Mouse (Mus musculus) neural tube, embryonic 11.5 days (tissue): ENCODE data around the gene Cxcl10. TPM values are rescaled to one million over a fixed set of nuclear protein-coding genes. Genes with fewer than 3 reads are reported as not detected.

Experiments used
- ATAC-seq: fragments of 200-750 bp; cut with Nextera tagmentation; 2 replicates; pipeline ENCODE4 v1.8.0; 2017; ENCODE audit warnings: moderate number of reproducible peaks, mild to moderate bottlenecking, moderate TSS enrichment, moderate library complexity; ENCODE audit not compliant: insufficient read depth, low FRiP score, low TSS enrichment
- DNase-seq: peaks from one replicate; pipeline ENCODE4 v3.0.0-alpha.2; 2015; ENCODE audit warnings: low spot score
- H3K27ac ChIP-seq: fragments of 300-500 bp; sonication (generic); 2 replicates; pipeline ENCODE4 v1.5.1; 2014; ENCODE audit warnings: low read depth, mild to moderate bottlenecking, low read length
- H3K27me3 ChIP-seq: fragments of 300-500 bp; sonication (generic); 2 replicates; pipeline ENCODE4 v1.6.1; 2014; ENCODE audit warnings: mild to moderate bottlenecking, low read length, mixed read lengths; ENCODE audit not compliant: control insufficient read depth, insufficient read depth
- H3K36me3 ChIP-seq: fragments of 300-500 bp; sonication (generic); 2 replicates; pipeline ENCODE4 v1.6.1; 2014; ENCODE audit warnings: mild to moderate bottlenecking, low read length, moderate library complexity, mixed read lengths; ENCODE audit not compliant: control insufficient read depth, insufficient read depth
- H3K4me1 ChIP-seq: fragments of 300-500 bp; sonication (generic); 2 replicates; pipeline ENCODE4 v1.6.1; 2014; ENCODE audit warnings: low read length, mixed read lengths; ENCODE audit not compliant: control insufficient read depth, insufficient read depth
- H3K4me2 ChIP-seq: fragments of 300-500 bp; sonication (generic); 2 replicates; pipeline ENCODE4 v1.6.1; 2014; ENCODE audit warnings: low read depth, mild to moderate bottlenecking, moderate library complexity
- H3K4me3 ChIP-seq: fragments of 300-500 bp; sonication (generic); 2 replicates; pipeline ENCODE4 v1.5.1; 2014; ENCODE audit warnings: low read depth, low read length
- H3K9ac ChIP-seq: fragments of 300-500 bp; sonication (generic); 2 replicates; pipeline ENCODE4 v1.6.1; 2014; ENCODE audit warnings: mild to moderate bottlenecking, low read length
- H3K9me3 ChIP-seq: fragments of 300-500 bp; sonication (generic); 2 replicates; pipeline ENCODE4 v1.6.1; 2016; ENCODE audit warnings: low read length; ENCODE audit not compliant: control insufficient read depth
- WGBS: fragments of 180-500 bp; shearing (Covaris S2); extraction: QIAGEN DNeasy Blood & Tissue Kit; methylation state at CpG from one replicate; pipeline ENCODE4 v1.1.7; 2014; 5-methylcytosine and 5-hydroxymethylcytosine counted together
- polyA plus RNA-seq: library from polyadenylated mRNA; unstranded; fragments of >200 nt; fragmentation: Nextera tagmentation; extraction: Ambion mirVana; gene quantifications from 2 replicates; pipeline ENCODE4 v1.2.1, GENCODE M21; 2014

Gene Cxcl10
- polyA plus RNA-seq, 1 experiment from 2014 or later, result not detected

DNA sequence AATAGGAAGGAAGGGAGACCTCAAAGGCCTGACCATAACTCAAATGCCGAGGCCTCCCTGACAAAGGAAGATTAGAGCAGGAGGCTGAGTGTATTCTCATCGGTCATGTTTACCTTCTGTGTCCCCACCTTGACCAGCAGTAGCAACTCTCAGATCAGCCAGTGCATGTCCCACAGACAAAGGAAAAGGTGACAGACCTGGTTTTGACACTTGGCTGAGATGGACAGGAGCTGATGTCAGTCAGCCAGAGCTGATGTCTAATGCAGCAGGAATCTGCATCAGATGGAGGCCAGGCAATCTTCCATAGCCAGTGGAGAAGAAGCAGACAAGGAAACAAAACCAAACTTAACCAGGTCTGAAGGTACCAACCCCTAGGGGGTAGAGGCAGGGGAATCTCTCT lies 23.9 kb upstream of the Cxcl10 start:
- no peak overlapping the region for H3K27ac ChIP-seq
- ATAC-seq, result no peak
- H3K4me1 ChIP-seq, result no peaks in the 10 kb centered on the region
- no peaks in the 10 kb centered on the region for H3K27me3 ChIP-seq
- no peaks in the 10 kb centered on the region for H3K36me3 ChIP-seq
- no peak overlapping the region for H3K4me2 ChIP-seq
- no peak overlapping the region for H3K4me3 ChIP-seq
- DNase-seq, result no peak
- no peaks in the 10 kb centered on the region for H3K9me3 ChIP-seq
- WGBS, result 66% methylated on average over 2 of the region's 2 CpGs
- no peak overlapping the region for H3K9ac ChIP-seq

DNA sequence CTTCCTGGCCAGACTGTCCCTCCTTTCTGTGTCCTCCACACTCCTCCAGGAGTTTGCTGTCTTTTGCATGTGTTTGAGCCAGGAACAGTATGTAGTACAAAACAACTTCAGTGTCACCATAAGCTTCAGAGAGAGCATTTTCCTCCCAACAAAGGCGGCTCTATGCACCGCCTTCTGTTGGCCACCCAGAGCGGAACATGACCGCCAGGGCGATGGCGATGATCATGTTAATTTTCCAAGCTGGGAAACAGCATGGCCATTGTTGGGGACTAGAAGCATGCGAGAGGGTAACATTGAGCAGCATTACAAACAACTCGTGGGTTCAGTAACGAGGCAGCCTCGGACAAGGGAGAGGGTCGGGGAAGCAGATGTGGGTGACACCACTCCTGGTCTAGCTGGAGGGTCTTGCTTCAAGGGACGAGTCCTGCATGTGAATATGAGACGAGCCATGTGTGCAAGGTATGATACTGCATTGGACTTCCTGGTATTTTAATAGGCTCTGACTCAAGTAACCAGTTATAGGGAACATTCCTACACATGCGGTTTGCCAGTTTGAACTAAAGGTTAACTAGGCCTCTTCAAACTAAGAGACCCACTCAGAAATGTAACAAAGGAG lies 22.8 kb upstream of the Cxcl10 start:
- Histone ChIP-seq H3K27me3 (no peaks in the 10 kb centered on the region), H3K4me1 (no peaks in the 10 kb centered on the region), H3K36me3 (no peaks in the 10 kb centered on the region), H3K4me3 (no peak overlapping the region), H3K27ac (no peak overlapping the region), H3K4me2 (no peak overlapping the region), H3K9me3 (no peaks in the 10 kb centered on the region), H3K9ac (no peak overlapping the region)
- no peak for ATAC-seq
- WGBS, result 75% methylated on average over 14 of the region's 14 CpGs
- DNase-seq, result no peak

DNA sequence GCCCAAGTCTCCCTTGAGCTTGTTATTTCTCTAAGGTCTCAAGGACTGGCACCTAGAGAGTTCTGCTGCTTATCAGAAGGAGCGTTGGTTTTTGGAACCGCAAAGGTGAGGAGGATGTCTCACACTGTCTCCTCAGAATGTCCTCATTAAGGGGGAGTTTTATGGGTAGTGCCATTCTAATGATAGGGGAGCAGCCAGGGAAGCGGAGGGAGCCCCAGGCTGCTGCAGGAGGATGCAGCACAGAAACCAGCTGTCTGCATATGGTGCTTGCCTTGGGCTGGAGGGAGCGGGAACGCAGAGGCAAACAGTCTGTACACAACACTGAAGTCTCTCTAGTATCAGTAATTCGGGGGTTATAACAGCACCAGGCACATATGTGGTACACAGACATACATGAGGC lies 22.2 kb upstream of the Cxcl10 start:
- Histone ChIP-seq H3K27me3 (no peaks in the 10 kb centered on the region), H3K36me3 (no peaks in the 10 kb centered on the region), H3K9me3 (no peaks in the 10 kb centered on the region), H3K4me2 (no peak overlapping the region), H3K4me1 (no peaks in the 10 kb centered on the region), H3K27ac (no peak overlapping the region), H3K9ac (no peak overlapping the region), H3K4me3 (no peak overlapping the region)
- DNase-seq (no peak), ATAC-seq (no peak)
- 79% methylated on average over 6 of the region's 6 CpGs for WGBS

GRCm38 (mm10) chr5:92370392-92370791 lies 21.7 kb upstream of the Cxcl10 start:
- ATAC-seq, result no peak

GRCm38 (mm10) chr5:92369151-92369994 lies 20.7 kb upstream of the Cxcl10 start:
- no peak overlapping the region for H3K9ac ChIP-seq
- no peaks in the 10 kb centered on the region for H3K27me3 ChIP-seq
- no peak overlapping the region for H3K4me3 ChIP-seq
- DNase-seq (peak; percentile 51), ATAC-seq (peak; percentile 84)
- no peaks in the 10 kb centered on the region for H3K9me3 ChIP-seq
- 75% methylated on average over 13 of the region's 13 CpGs for WGBS
- H3K36me3 ChIP-seq, result no peaks in the 10 kb centered on the region
- H3K27ac ChIP-seq, result no peak overlapping the region
- no peaks in the 10 kb centered on the region for H3K4me1 ChIP-seq
- no peak overlapping the region for H3K4me2 ChIP-seq

More at GRCm38 (mm10) chr5:92370392-92370791, 21.7 kb upstream of the Cxcl10 start:
- no peak for DNase-seq
- Histone ChIP-seq H3K27me3 (no peaks in the 10 kb centered on the region), H3K9me3 (no peaks in the 10 kb centered on the region), H3K4me2 (no peak overlapping the region), H3K9ac (no peak overlapping the region), H3K4me1 (no peaks in the 10 kb centered on the region), H3K4me3 (no peak overlapping the region), H3K27ac (no peak overlapping the region), H3K36me3 (no peaks in the 10 kb centered on the region)
- 84% methylated on average over 6 of the region's 6 CpGs for WGBS

DNA sequence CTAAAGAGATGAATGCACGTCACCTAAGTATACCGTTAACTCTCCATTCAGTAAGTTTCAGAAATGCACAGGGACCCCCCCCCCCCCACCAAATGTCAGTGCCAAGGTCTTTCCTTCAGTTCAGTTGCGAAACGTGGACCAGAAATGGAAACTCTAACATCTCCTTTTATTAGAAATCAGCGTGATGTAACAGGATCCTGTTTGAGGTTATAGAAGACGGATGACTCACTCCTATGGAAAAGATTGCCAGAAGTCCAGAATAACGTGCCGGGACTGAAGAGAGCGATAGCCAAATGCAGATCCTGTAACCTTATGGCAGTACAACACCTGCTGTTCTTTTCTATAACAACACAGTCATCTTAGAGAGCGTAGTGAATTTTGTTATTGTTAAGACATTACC lies 19.7 kb upstream of the Cxcl10 start:
- Histone ChIP-seq H3K4me1 (no peaks in the 10 kb centered on the region), H3K9ac (no peak overlapping the region), H3K4me3 (no peak overlapping the region), H3K36me3 (no peaks in the 10 kb centered on the region), H3K9me3 (no peaks in the 10 kb centered on the region), H3K4me2 (no peak overlapping the region), H3K27me3 (no peaks in the 10 kb centered on the region), H3K27ac (no peak overlapping the region)
- DNase-seq (no peak), ATAC-seq (no peak)
- WGBS, result 79% methylated on average over 10 of the region's 10 CpGs

GRCm38 (mm10) chr5:92366565-92366964 lies 17.9 kb upstream of the Cxcl10 start:
- H3K27ac ChIP-seq, result no peak overlapping the region
- 82% methylated on average over 6 of the region's 6 CpGs for WGBS
- H3K27me3 ChIP-seq, result no peaks in the 10 kb centered on the region
- H3K4me1 ChIP-seq, result no peaks in the 10 kb centered on the region
- no peaks in the 10 kb centered on the region for H3K9me3 ChIP-seq
- H3K9ac ChIP-seq, result no peak overlapping the region
- no peak for ATAC-seq
- H3K4me2 ChIP-seq, result no peak overlapping the region
- no peak for DNase-seq
- H3K4me3 ChIP-seq, result no peak overlapping the region
- H3K36me3 ChIP-seq, result no peaks in the 10 kb centered on the region

- no peaks in the 10 kb centered on the region for H3K27me3 ChIP-seq
- no peak for DNase-seq
- 80% methylated on average over 11 of the region's 11 CpGs for WGBS
- no peak overlapping the region for H3K4me2 ChIP-seq
- no peak for ATAC-seq
- no peak overlapping the region for H3K9ac ChIP-seq
- H3K4me1 ChIP-seq, result no peaks in the 10 kb centered on the region
- H3K4me3 ChIP-seq, result no peak overlapping the region
- no peak overlapping the region for H3K27ac ChIP-seq
- H3K36me3 ChIP-seq, result no peaks in the 10 kb centered on the region
- no peaks in the 10 kb centered on the region for H3K9me3 ChIP-seq
These were observed 16.5 kb upstream of the Cxcl10 start for GRCm38 (mm10) chr5:92365146-92365705.

DNA sequence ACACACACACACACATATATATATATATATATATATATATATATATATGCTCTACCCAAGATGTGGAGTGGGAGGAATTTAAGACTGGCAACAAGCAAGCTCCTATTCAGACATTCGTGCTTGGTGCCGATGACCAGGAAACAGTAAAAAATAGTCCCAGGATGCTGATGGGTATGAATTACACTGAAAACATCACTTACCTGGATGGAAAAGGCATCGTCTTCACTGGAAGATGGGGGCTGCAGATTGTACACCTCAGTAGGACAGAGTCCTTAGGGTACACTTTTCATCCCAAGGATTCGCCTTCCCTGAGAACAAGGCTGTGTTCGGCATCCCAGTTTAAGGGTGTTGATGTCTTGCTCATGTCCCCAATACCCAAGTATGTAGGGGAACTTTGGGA lies 15.3 kb upstream of the Cxcl10 start:
- Histone ChIP-seq H3K36me3 (no peaks in the 10 kb centered on the region), H3K27ac (no peak overlapping the region), H3K4me3 (no peak overlapping the region), H3K27me3 (no peaks in the 10 kb centered on the region), H3K9ac (no peak overlapping the region), H3K4me2 (no peak overlapping the region), H3K9me3 (no peaks in the 10 kb centered on the region), H3K4me1 (no peaks in the 10 kb centered on the region)
- WGBS, result 89% methylated on average over 5 of the region's 5 CpGs
- DNase-seq, result no peak
- no peak for ATAC-seq
